Mouse (Mus musculus) right cerebral cortex, postnatal 4 days (tissue): Measurements from ENCODE around the gene Erc2.

ENCODE experiments used
- DNase-seq: peaks from one replicate; pipeline ENCODE4 v3.0.0-alpha.2; 2022

Erc2 gene

DNA sequence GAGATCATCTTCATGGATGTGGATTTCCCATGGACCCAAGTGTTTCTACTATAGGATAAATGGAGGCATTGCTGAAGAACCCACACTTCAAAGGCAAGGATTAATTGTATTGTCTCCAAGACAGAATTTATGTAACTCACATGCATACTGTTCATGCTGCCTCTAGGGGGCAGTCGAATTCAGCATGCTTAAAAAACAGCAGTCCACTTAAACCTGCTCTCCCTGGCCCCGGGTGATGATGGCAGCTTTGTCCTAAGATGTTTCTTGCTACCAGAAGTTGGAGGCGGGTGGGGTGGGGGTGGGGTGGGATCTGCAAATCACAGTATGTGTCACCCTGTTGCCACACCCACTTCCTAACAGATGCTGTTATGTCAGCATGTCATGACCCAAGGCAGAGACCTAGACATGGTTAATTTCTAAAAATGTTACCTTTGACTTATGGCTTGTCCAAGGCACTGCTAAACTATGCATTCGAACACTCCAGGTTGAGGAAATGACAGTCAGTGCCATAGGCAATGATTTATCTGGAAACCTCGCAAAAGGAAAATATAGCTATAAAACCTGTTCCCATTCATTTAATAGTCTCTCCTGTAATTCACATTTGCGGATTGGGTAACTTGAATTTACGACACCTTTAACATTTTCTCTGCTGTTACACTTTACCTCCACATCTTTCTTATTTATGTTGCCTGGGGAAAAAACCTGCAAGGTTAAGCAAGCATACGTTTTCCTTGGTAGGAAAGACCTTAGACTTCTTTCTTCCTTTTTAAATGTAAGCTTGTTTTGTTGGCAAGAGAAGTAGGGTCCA, 467.6 kb downstream of the Erc2 start:
- DNase-seq = peak; percentile 7

DNA sequence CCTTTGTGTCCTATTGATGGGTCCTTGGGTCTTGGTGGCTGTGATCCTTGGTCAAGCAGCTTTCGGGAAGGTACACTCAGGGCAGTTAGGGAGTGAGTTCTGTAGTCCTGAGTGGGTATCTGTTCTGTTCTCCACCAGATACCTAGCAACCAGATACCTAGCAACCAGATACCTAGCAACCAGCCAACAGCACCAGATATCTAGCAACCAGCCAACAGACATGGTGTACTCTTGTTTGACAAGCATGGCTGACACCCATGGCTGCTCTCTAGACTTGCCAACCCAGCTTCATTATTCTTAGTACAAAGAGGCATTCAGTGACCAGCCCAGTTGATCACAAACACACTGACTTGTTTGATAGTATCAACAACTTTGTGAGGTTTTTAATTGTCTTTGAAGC, 469.1 kb downstream of the Erc2 start:
- DNase-seq = no peak

DNA sequence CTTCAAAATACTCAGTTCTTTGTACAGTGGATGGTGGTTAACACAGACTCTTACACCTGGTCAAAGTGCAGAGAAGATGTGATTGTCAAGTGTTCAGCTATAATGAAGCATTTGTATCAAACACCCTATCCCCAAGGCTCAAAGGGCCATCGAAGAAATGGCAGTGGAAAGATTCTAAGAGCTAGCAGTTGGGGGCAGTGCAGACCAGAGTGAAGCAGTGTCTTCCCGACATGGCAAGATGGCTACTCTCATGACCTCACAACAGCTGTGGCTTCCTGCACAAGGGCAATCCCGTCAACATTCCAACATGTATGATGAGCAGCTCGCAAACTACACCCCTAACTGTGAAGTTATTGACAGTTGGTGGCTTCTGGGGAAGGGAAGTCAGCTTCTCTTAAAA, 471.0 kb downstream of the Erc2 start:
- no peak for DNase-seq

DNA sequence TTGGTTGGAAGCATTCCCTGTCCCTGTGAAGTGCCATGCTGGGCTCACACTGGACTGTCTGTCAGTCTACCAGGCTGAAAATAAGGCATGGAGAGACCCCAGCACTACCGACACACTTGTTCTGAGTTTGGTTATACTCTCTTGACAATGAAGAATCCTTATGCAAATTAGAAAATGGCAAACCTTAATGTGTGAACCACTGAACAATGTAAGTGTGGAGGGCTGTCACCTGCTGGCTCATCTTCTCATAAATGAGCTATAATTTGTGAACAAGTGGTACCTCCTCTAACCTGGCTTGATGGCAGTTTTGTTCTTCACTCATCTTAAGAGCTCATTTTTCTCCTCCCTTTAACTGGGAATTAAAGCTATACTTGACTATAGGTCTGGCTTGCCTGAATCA, 471.7 kb downstream of the Erc2 start:
- DNase-seq = no peak

DNA sequence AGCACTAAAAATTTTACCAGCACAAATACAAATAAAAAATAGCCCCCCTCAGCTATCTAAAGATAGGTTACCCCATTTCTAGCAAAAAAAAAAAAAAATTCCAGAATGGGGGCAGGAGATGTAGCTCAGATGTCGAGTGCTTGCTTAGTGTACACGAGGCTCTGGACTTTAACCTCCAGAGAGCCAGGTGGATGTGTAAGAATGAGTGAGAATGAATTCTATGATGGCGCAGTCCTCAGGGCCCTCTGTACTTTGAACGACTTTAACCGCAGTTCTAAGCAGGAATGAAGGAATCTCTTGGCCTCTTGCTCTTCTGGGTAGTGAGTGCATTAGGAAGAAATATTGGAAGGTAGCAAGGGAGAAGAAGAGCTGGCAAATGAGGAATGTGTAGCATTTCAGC, 476.9 kb downstream of the Erc2 start:
- no peak for DNase-seq

DNA sequence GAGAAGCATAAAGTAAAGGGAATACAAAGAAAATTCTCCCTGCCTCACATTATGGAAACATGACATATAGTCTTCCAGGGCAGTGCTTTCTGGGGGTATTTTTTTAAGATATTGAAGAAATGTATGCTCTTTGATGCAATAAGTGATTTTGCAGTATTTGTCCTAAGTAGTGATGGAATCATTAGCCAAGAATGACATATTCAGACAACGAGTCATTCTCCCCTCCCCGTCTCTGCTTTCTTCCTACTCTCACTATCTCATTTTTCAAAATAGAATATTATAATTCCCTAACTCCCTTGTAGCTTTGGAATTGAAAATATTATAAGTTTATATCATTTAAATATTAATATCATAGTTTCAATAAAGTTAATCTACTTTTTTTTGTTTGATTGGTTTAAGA, 490.9 kb downstream of the Erc2 start:
- no peak for DNase-seq

DNA sequence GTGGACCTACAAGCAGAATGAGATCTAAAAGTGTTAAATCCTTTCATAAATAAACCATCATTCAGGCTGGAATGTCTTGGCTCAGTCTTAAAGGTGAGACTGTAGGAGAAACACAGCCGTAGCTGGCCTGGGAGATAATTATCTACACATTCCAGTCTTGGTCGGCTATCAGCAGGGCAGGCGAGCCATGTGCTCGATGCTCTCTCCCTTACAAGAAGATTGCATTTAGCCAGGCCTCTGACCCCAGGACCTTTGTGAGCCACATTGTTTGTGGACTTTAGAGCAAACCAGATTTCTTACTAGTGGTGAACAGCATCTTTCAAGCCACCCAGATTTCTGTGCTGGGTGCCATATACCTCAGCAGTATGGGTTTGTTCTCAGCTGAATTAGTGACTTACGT, 498.6 kb downstream of the Erc2 start:
- DNase-seq = no peak

DNA sequence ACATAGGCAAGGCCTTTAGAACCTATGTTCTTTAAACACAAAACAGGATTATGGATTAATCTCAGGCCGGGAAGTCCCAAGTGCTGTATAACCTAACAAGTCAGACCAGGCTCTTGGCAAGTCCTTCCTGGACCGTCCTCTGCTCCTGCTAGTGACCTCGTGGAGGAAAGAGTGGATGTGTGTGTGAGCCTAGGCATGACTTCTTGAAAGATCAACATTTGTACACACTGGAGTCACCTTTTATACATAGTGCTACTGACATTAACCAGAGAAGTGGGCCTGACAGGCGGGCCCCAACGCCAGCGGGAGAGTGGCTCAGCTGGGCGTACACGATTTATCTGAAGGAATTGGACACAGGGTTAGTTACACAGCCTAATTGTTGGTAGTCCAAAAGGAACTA, 504.6 kb downstream of the Erc2 start:
- no peak for DNase-seq

DNA sequence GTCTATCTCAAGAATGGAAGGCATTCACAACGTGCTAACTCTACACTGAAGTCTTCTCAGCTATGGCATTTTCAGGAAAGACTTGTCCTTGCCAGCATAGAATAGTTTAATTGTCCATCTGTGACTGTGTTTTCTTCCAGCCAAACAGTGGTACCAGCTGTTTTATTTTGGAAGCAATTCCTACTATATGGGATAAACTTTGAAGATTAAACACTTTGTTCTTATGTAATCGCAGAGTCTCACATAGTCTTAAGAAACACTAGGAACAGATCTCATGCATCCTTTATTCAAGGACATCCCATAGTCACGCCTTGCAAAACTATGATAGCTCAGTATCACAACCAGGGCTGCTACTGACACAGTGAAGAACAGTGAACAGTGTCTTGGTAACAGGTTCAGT, 506.8 kb downstream of the Erc2 start:
- DNase-seq = no peak

DNA sequence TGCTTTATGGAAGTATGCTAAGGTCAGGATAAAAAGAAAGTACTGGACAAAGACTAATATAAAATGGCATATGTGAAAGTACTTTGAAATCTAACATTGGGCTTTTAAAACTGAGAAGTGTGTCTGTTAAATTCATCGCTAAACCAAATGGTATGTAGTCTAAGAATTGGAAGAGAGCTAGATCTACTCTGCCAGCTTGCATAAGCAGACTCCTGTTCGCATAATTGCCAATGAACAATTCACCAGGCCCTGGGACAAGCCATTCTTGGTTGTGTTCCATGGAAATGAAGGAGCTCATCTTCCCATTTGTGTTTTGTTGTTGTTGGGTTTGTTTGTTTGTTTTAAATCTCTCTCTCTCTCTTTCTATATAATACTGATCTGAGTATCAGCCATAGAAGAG, 521.8 kb downstream of the Erc2 start:
- no peak for DNase-seq

DNA sequence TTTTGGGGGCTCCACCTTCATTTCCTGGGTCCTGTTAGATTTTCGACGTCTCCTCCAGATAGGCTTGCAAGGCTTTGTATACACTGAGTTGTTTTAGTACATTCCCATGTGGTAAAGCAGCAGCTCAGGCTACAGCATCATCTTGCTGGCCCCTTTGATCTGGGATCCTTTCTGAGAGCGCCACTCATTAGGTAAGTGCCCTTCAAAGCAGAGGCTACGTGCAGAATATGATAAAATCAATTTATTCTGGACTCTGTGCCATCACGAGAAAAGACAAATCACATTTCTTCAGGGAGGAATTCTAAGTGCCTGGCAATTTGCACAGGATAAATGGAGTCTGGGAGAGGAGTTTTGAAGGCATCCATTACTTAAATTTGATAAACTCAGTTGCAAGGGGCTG, 525.0 kb downstream of the Erc2 start:
- no peak for DNase-seq

DNA sequence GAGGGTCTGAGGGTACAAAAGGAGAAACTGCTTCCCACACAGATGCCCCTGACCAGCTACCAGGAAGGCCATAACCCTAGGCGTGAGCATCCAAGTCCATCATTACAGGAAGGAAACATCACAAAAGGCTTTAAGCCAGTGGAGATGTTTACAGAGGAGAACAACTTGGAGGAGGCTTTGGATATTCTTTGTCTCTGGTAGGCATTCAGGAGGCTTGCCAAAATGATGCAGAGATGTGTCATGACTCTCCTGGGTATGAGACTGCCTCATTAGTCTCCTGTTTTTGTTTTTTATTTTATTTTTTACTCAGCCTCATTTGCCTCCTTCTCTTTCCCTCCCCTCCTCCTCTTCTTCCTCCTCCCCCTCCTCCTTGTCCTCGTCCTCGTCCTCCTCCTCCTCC, 528.7 kb downstream of the Erc2 start:
- DNase-seq = no peak

DNA sequence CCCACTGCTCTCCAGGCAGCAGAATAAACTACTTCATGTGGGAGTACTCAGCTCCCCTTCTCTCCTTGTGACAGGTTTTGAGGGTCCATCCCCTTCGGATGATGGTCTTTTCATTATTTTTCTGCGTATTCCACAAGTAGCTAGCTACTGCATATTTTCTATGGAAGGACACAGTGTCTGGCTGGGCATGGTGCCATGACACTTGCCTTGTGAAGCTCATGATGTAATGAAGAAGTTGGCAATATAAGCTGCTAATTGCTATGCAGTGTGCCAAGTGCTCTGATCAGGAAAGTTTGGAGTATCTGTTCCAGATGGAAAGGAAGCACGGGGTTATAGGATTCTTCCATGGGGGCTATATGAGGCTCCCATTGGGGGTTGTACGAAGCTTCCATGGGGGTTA, 533.5 kb downstream of the Erc2 start:
- DNase-seq = peak; percentile 26

DNA sequence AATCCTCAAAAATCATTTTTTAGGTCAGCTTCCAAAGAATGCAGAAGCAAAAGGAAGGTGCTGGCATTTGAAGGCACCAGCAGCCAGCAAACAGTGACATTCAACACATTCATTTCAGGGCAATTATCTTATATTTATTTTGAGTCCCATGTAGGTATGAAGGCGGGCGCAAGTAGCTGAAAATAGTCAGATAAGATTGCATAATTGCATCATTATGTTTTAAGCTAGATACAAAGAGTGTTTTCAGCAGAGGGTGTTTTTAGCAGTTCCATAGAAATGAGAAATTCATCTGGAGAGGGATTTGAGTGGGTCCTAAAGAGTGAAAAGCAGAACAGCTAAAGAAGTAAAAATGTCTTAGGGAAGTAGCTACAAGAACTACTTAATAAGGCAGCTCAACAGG, 538.6 kb downstream of the Erc2 start:
- no peak for DNase-seq

DNA sequence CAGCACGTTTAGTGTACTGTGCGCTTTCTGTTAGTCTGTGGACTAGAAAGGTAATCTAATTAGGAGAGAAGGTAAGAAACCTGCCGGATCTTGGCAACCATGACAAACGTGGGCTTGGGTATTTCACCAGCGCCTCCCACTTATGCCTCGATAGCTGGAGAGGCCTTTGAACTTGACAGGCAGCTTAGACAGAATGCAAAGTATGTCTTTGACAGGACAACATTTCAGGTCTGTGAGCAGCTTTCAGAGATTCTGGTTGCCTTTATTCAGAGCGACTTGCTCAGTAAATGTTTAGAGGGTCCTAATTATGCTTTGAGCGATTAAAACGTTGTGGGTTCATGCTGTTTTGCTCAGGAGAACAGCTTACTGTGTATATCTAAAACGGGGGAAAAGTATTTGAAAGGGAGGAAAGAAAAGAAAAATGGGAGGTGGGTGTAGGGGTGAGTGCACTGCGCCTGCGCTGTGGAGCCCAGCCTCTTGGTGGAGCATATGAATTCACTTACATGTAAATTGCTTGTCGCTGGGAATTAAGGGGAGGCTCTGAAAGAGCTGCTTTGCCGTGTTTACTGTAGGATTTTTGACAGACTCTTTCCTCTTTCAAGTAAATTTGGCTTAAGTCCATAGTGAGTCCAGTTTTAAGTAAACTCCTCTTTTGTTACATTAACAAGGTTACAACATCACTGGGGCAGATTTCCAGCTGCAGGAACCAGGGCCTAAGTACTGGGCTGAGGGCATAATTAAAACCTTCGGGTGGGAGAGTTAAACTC, 542.6 kb downstream of the Erc2 start:
- DNase-seq = peak; percentile 64

DNA sequence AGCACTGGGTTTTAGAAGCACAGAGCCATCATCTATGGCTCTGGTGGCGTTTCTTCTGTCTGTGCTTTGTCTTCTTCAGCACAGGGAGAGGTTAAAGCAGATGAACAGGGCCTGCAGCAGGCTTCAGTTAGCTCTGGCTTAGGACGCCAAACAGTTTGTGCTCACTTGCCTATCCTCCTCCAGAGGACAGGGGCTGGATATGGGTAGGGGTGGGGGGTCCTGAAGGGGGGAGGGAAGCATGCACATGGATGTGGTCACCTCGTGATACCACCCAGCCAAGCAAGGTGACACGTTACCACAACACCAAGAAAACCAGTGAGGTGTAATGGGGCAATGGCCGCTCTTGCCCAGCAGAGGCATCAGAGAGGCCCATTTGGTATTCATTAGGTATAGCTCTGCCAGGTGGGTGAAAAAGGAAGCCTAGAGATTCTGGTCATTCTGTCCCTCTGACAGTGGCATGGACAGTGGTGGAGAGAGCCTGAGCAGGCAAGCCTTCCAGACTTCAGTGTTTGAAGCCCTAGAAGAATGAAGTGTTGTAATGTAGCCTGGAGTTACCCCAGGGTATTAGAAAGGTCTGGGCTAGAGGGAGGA, 543.5 kb downstream of the Erc2 start:
- no peak for DNase-seq

DNA sequence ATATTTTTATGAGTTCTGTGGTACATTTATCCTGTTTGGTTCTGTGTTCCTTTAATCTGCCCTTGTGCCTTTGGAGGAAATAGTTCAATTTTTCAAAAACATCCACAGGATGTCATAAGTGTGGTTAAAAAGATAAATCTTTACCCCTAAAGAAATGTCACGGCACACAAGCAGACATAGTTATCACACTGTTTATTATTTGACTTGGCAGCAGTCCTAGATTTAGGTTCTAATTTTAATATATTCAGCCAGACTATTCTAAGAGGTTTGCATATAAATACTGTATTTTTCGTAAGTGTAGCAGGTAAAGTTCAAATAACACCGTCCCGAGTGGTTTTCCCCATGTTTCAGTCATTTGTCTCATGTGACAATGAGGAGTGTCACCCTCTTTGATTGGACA, 548.5 kb downstream of the Erc2 start:
- DNase-seq = no peak

DNA sequence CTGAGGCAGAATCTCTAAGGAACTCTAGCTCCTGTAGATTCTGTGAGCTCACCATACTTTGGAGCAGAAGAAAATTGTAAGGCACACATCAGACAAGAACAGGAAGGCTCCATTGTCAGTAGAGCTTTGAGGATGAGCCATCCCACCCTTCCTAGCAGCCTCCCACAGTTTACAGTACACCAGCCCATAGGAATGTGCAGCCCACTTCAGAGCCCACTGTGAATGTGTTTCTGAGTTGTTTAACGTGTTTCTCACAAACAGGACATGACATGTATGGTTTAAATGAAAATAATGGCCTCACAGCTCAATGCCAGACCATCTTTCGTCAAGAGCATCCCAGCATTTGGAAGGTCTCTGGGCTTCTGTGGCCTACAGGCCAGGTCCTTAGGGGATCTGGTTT, 549.1 kb downstream of the Erc2 start:
- DNase-seq = no peak

DNA sequence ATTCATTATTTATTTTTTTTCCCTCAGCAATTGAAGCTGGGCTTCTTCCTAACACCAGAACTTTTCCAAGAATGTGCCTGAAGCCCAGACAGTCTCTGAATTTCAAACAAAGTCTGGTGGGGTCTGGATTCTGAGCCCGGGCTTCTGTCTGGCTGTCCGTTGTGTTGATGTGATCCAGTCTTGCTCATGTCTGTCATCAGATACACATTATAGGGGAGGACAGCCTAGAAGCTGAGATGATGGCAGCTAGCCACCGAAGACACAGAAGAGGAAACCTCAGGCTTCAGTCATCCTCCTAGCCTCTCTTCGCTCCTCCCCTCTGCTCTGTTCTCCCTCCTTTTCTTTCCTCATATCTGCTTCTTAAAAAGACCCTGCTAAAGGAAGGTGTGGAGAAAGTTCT, 551.5 kb downstream of the Erc2 start:
- DNase-seq = no peak

DNA sequence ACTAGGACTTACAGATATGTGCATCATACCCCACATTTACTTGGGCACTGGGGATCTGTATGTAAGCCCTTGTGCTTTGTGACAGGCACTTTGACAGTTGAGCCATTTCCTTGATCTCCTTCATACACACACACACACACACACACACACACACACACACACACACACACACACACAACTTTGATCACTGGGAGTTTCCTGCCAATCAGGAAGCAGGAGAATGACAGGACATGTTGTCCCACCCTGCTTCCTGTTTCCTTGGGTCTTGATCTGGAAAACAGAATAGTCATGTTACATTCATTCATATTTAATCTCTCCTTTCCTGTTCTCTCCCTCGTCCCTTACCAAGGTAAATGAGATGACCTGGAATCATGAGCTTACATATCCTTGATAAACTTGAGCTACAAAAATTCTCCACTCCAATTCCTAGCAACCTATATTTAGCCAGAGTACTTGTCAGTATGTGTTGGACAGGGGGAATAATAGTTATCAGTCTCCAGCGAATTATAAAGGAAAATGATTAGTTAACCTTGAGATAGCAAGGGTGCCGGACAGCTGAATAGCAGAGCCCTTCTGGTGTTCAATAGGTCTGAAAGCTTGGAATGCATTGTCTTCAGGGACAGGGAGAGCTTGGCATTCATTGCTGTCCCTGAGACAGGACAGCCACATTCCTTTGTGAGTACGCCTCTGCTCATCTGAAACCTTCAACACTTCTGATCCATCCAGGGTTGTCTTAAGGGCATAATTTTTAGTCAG, 559.0 kb downstream of the Erc2 start:
- DNase-seq = no peak

DNA sequence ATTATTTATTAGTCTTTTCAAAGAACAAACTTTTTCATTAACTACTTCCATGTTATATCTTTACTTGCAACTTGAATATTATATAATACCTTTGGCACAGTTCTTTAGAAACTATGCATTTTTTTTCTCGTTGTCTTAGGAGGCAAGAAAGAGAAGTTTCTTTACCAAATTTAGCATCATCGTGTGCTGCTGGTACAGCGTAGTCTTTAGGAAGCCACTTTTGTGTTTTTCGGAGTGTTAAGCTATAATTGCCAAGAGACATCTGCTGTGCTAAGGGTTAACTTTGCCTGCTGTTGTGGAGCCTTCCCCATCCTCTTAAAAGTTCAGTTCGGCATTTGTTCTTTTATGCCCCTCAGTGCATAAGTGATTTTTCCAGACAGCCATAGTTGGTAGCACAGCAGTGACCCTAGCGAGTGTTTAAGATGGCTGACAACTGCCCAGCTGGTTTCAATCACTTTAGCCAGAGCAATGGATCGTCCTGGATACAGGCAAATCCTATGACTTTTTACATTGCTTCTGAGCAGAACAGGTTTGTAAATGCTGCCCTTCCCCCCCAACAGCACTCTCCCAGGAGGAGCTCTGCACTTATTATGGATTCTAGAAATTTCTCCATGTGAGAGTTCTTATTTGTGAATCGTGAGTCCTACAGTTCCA, 570.6 kb downstream of the Erc2 start:
- no peak for DNase-seq

DNA sequence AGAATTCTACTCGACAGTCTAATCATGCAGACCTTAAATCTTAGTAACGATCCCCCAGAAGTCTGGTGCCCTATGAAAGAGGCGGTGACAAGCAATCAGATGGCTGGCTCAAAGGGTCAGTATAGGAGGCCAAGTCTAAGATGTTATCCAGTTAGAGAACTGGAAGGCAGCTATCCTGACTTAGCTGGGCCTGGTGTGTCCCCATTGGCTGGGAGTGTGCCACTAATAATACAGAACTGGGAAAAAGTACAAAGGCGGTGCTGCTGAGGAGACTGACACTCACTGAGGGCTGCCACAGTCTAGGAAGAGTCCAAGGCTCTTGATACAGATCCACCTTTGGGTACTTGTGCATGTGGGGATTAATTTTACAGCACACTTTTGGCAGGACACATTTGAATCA, 581.6 kb downstream of the Erc2 start:
- no peak for DNase-seq

DNA sequence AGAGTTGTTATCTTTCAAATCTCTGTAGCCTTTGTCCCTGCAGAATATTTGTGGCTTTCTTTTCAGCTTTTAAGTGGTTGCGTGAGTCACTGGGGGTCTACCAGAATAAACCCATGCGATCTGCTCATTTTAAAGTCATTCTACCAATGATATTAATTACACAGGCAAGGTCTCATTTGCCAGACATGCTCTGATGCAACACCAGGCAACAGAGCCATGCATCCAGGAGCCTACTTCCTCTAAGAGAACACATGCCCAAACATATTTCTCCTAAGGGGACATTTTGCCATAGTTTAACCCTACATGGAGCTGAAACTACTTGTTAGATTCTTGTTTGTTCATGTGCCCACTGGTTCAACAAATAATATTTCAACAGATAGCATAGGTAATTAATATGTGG, 584.1 kb downstream of the Erc2 start:
- no peak for DNase-seq
